Mouse (Mus musculus) adrenal gland, postnatal 14 days (tissue): Measurements from ENCODE around the gene Snapc4. TPM values are rescaled to one million over a fixed set of nuclear protein-coding genes. Genes with fewer than 3 reads are reported as not detected.
A peak's percentile ranks its signal among the peaks of the same experiment; 100 is the strongest.

Experiments
- DNase-seq: peaks from one replicate; pipeline ENCODE4 v3.0.0; 2021; ENCODE audit warnings: mixed read lengths
- long read RNA-seq, 2 experiments: library from polyadenylated mRNA; stranded (forward); transcript quantifications; one replicate each; pipeline ENCODE4 v2.0.0; 2021
- total RNA-seq: library from RNA; stranded (reverse); gene quantifications from 2 replicates; pipeline ENCODE4 v1.2.3, GENCODE M21; 2021

The Snapc4 gene
- 26.9 and 33.7 TPM in 2 replicates for total RNA-seq
- long read RNA-seq, experiment 1, full-length matches to known transcripts, result 1 of 4 reads
- long read RNA-seq, experiment 1, partial matches to known transcripts, result 2 of 4 reads
- long read RNA-seq, experiment 1, other reads (novel, unspliced or antisense), result 1 of 4 reads
- long read RNA-seq, experiment 2, partial matches to known transcripts, result 0 of 3 reads
- long read RNA-seq, experiment 2, other reads (novel, unspliced or antisense), result 1 of 3 reads

GRCm38 (mm10) chr2:26380131-26380771 lies at the start of gene Snapc4:
Gene Snapc4, minus strand, starts transcription at chr2:26380653.
- peak; percentile 93 for DNase-seq

- DNase-seq, result no peak
These were observed 49.4 kb upstream of the Snapc4 start for GRCm38 (mm10) chr2:26429851-26430250.

GRCm38 (mm10) chr2:26424541-26424940 lies 44.1 kb upstream of the Snapc4 start:
- no peak for DNase-seq

GRCm38 (mm10) chr2:26423086-26423485 lies 42.6 kb upstream of the Snapc4 start:
- no peak for DNase-seq

- no peak for DNase-seq
These were observed 41.5 kb upstream of the Snapc4 start for GRCm38 (mm10) chr2:26421969-26422368.

GRCm38 (mm10) chr2:26418120-26418519 lies 37.7 kb upstream of the Snapc4 start:
- no peak for DNase-seq

- no peak for DNase-seq
These were observed 36.6 kb upstream of the Snapc4 start for GRCm38 (mm10) chr2:26417066-26417465.

GRCm38 (mm10) chr2:26410931-26411411 lies 30.5 kb upstream of the Snapc4 start:
- DNase-seq, result peak; percentile 48

GRCm38 (mm10) chr2:26410091-26410490 lies 29.6 kb upstream of the Snapc4 start:
- DNase-seq, result no peak

GRCm38 (mm10) chr2:26409362-26409761 lies 28.9 kb upstream of the Snapc4 start:
- no peak for DNase-seq

- peak; percentile 99 for DNase-seq
These were observed 28.3 kb upstream of the Snapc4 start, which contains the start of gene Inpp5e for GRCm38 (mm10) chr2:26408515-26409356. Gene Inpp5e, minus strand, starts transcription at chr2:26409203.

- DNase-seq, result no peak
These were observed 22.9 kb upstream of the Snapc4 start for GRCm38 (mm10) chr2:26403306-26403705.

- DNase-seq, result no peak
These were observed 21.8 kb upstream of the Snapc4 start for GRCm38 (mm10) chr2:26402265-26402664.

- DNase-seq, result no peak
These were observed 20.6 kb upstream of the Snapc4 start for GRCm38 (mm10) chr2:26401023-26401422.

- no peak for DNase-seq
These were observed 19.8 kb upstream of the Snapc4 start for GRCm38 (mm10) chr2:26400296-26400695.

- no peak for DNase-seq
These were observed 19.2 kb upstream of the Snapc4 start for GRCm38 (mm10) chr2:26399647-26400046.

GRCm38 (mm10) chr2:26398978-26399377 lies 18.5 kb upstream of the Snapc4 start:
- no peak for DNase-seq

GRCm38 (mm10) chr2:26391617-26392016 lies 11.2 kb upstream of the Snapc4 start:
- no peak for DNase-seq

- no peak for DNase-seq
These were observed 10.5 kb upstream of the Snapc4 start for GRCm38 (mm10) chr2:26390954-26391353.

GRCm38 (mm10) chr2:26389154-26389690 lies 8.8 kb upstream of the Snapc4 start, which contains the start of the genes Entr1 and Pmpca:
Gene Entr1, minus strand, starts transcription at chr2:26389316.
Gene Pmpca, plus strand, starts transcription at chr2:26389339.
- DNase-seq, result peak; percentile 92

GRCm38 (mm10) chr2:26388682-26389153 lies 8.3 kb upstream of the Snapc4 start:
- peak; percentile 57 for DNase-seq

GRCm38 (mm10) chr2:26387713-26388112 lies 7.3 kb upstream of the Snapc4 start:
- DNase-seq, result no peak
